Mouse (Mus musculus): ENCODE data around the gene Lsp1. TPM values are rescaled to one million over a fixed set of nuclear protein-coding genes. Genes with fewer than 3 reads are reported as not detected.

Gene Lsp1
- polyA plus RNA-seq, 1 experiment from 2014 or later = 19.4 TPM

DNA sequence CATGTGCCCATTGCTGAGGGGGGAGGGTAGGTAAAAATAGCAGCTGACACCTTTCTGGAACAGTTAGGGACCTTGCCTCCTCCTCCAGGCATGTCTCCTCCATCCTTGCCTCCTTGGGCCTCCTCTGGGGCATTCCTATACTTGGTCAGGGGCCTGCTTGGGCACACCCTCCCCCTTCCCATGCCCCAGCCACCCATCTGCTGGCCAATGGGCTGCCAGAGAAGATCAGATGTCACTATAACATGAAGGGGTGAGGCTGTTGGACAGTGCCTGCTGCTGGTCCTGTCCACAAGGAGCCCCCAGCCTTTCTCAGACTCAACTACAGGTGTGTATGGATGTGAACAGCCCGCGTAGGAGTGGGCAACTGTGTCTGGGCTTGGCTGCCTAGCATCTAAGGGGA, 38.0 kb downstream of the Lsp1 start, which contains the start of gene Tnnt3:
Gene Tnnt3 (plus strand): TSS at position 262 of the 400 bp plus-strand sequence.
- WGBS = 85% methylated on average over 2 of the region's 2 CpGs
- Histone ChIP-seq H3K27me3 (ENCODE audit: insufficient read depth, poor library complexity, severe bottlenecking) (no peaks in the 10 kb centered on the region), H3K36me3 (no peaks in the 10 kb centered on the region), H3K9me3 (no peaks in the 10 kb centered on the region), H3K27ac (peak within 1 kb of the TSS; percentile 62), H3K4me1 (replicated peaks) (peaks cover 15% of the 10 kb centered on the region), H3K4me3 (no peak within 1 kb of the TSS)
- DNase-seq (ENCODE audit: low spot score) = no peak

DNA sequence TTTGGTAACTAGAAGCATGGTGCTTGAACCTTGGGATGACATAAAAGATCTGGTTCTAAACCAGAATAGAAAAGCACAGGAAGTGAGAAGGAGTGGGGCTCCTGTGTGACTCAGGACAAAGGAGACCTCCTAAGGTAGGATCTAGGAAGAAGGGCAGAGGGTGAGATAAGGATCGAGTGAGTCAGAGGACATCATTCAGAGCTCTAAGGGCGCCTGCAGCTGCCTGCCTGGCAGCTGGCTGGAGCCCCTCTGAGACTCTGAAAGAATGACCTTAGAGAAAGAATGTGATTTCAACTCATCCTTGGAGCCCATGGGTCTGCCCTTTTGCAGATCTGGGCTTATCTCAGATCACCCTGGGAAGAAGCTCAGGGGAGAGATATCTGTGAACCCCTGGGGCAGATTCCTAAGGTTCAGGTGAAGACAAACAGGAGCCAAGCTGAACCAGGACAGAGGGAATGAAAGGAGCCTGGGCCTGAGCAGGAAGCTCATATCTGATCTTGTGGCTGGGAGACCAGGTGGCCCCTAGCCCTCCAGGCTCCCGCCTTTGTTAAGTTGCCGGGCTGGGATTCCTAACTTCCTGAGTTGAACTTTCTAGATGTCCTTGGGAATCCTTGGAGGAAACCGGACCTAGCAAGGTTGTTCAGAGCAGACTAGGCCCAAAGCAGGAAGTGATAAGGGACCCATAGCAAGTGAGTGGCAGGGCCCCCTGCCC, 38.6 kb downstream of the Lsp1 start:
- Histone ChIP-seq H3K9me3 (no peaks in the 10 kb centered on the region), H3K4me3 (no peak overlapping the region), H3K36me3 (no peaks in the 10 kb centered on the region), H3K27me3 (ENCODE audit: insufficient read depth, poor library complexity, severe bottlenecking) (no peaks in the 10 kb centered on the region), H3K27ac (peak overlapping the region; percentile 54; the same call in 1 of the 2 replicates), H3K4me1 (replicated peaks) (peaks cover 12% of the 10 kb centered on the region)
- DNase-seq (ENCODE audit: low spot score) = no peak
- 69% methylated on average over 5 of the region's 5 CpGs for WGBS

DNA sequence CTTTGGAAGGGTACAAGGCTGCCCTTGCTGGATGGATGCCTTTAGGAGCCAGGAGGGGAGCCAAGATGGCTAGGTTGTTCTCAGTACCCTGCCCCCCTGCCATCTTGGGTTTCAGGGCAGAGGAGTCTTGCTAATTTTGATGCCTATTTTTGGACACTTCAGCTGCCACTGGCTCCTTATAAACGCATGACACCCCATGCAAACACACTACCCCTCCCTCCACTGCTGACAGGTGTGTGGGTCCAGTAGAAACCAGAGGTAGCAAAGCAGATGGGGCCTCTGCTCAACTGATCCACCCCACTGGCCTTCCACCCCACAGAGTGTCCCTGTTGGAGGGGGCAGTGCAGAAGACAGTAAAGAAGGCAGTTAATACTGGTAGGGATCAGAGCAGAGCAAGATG, 39.4 kb downstream of the Lsp1 start:
- Histone ChIP-seq H3K27me3 (ENCODE audit: insufficient read depth, poor library complexity, severe bottlenecking) (no peaks in the 10 kb centered on the region), H3K4me3 (no peak overlapping the region), H3K4me1 (replicated peaks) (peaks cover 16% of the 10 kb centered on the region), H3K27ac (peak overlapping the region; percentile 56), H3K9me3 (no peaks in the 10 kb centered on the region), H3K36me3 (no peaks in the 10 kb centered on the region)
- WGBS = 81% methylated on average over 1 of the region's 1 CpGs
- no peak for DNase-seq (ENCODE audit: low spot score)

DNA sequence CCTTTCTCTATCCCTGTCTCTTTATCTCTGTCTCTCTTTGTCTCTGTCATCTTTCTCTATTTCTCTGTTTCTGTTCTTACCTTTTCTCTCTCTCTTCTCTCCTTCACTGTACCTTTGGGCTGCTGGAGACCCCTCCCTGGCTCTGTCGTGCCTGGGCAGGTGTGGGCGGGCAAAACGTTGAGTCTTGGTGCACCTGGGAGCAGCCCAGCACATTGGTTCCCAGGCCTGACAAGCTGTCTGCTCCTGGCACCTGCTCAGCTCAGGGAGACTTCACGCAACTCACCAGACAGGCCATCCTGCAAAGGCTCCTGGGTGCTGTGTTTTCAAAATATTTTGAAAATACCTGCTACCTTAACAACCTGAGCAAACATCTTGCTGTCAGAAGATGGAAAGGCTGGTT, 42.6 kb downstream of the Lsp1 start:
- H3K4me3 ChIP-seq = no peak overlapping the region
- no peaks in the 10 kb centered on the region for H3K9me3 ChIP-seq
- WGBS = 81% methylated on average over 4 of the region's 4 CpGs
- no peak overlapping the region for H3K27ac ChIP-seq
- no peaks in the 10 kb centered on the region for H3K27me3 ChIP-seq (ENCODE audit: insufficient read depth, poor library complexity, severe bottlenecking)
- H3K4me1 ChIP-seq (replicated peaks) = peaks cover 46% of the 10 kb centered on the region
- no peak for DNase-seq (ENCODE audit: low spot score)
- H3K36me3 ChIP-seq = no peaks in the 10 kb centered on the region

DNA sequence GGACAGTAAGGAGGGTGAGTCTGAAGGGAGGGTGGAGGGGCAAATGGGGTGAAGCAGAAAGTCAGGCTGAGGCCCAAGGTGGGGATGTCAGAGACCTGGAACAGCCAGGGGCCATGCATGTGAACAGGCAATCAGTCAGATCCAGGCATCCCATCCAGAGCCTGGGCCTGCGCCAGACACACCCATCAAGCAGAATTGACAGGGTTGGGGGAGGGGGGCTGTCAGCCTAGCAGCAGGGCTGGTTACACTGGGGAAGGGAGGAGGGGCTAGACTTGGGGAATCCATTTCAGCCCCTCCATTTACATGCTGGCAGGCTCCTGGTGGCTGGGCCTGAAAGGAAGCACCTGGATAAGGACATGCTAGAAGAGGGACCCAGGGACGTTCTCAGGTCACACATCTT, 45.3 kb downstream of the Lsp1 start:
- H3K9me3 ChIP-seq = no peaks in the 10 kb centered on the region
- no peaks in the 10 kb centered on the region for H3K27me3 ChIP-seq (ENCODE audit: insufficient read depth, poor library complexity, severe bottlenecking)
- H3K36me3 ChIP-seq = no peaks in the 10 kb centered on the region
- DNase-seq (ENCODE audit: low spot score) = peak; percentile 58
- H3K27ac ChIP-seq = peak overlapping the region; percentile 81
- peaks cover 59% of the 10 kb centered on the region for H3K4me1 ChIP-seq (replicated peaks)
- no peak overlapping the region for H3K4me3 ChIP-seq
- WGBS = 19% methylated on average over 2 of the region's 2 CpGs

DNA sequence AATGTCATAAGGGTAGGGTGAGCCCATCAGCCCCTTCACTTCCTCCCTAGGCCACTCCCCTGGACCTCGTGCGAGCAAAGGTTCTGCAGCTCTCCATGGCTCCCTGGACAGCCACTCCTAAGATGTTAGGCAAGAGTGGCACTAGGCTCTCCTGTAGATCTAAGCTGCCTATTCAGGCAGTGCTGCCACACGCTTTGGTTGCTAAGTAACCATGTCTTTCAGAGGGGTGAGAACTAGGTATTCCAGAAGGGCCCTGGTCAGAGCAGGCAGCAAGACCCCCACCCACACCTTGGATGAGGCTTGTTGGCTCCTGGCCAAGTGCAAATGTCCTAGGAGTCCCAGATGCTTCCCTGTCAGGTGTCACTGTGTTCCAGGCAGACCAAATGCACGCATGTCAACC, 45.9 kb downstream of the Lsp1 start:
- WGBS = 31% methylated on average over 4 of the region's 4 CpGs
- H3K4me1 ChIP-seq (replicated peaks) = peaks cover 62% of the 10 kb centered on the region
- H3K4me3 ChIP-seq = no peak overlapping the region
- H3K9me3 ChIP-seq = no peaks in the 10 kb centered on the region
- H3K27ac ChIP-seq = peak overlapping the region; percentile 81
- H3K27me3 ChIP-seq (ENCODE audit: insufficient read depth, poor library complexity, severe bottlenecking) = no peaks in the 10 kb centered on the region
- DNase-seq (ENCODE audit: low spot score) = no peak
- H3K36me3 ChIP-seq = no peaks in the 10 kb centered on the region

DNA sequence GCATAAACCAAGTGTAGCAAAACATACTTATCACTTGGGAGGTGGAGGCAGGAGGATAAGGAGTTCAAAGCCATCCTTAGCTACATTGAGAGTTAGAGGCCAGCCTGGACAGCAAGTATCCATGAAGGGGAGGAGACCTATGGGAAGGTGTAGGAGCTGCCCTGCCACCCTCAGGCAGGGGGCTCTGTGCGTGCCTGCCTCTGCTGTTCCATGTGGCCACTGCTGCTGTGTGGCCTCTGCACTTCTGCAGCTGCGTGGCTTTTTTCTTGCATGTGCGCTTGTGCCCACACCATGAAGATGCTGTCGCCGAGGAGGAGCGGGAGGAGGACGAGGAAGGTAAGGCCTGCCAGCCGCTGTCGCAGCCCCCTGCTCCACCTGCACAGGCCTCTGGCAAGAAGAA, 46.8 kb downstream of the Lsp1 start:
- no peaks in the 10 kb centered on the region for H3K9me3 ChIP-seq
- no peak for DNase-seq (ENCODE audit: low spot score)
- no peaks in the 10 kb centered on the region for H3K36me3 ChIP-seq
- peak overlapping the region; percentile 81 for H3K27ac ChIP-seq
- no peaks in the 10 kb centered on the region for H3K27me3 ChIP-seq (ENCODE audit: insufficient read depth, poor library complexity, severe bottlenecking)
- WGBS = 89% methylated on average over 9 of the region's 9 CpGs
- no peak overlapping the region for H3K4me3 ChIP-seq
- H3K4me1 ChIP-seq (replicated peaks) = peaks cover 62% of the 10 kb centered on the region

DNA sequence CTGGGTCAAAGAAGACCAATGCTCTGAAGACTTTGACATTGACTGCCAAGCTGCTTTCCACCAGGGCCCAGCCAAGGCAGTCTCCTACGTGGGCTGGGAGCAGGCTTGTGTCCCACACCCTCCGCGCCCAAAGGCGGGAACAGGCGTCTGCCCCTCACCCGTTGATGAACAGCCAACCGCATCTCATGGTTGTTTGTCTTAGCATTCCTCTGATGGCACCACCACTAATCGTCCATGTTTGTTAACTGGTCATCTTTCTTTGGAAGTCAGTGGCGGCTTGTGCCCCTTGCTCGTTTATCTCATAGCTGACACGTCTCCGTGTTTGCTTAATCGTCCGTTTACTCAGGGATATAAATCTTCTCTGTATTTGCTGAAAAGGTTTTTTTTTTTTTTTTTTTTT, 48.9 kb downstream of the Lsp1 start:
- Histone ChIP-seq H3K27ac (peak overlapping the region; percentile 90), H3K4me1 (replicated peaks) (peaks cover 59% of the 10 kb centered on the region), H3K27me3 (ENCODE audit: insufficient read depth, poor library complexity, severe bottlenecking) (0 out of 2 replicates have a peak, but pooled peaks cover 6% of the 10 kb centered on the region), H3K36me3 (no peaks in the 10 kb centered on the region), H3K9me3 (no peaks in the 10 kb centered on the region), H3K4me3 (no peak overlapping the region)
- no peak for DNase-seq (ENCODE audit: low spot score)
- WGBS = 41% methylated on average over 14 of the region's 14 CpGs

DNA sequence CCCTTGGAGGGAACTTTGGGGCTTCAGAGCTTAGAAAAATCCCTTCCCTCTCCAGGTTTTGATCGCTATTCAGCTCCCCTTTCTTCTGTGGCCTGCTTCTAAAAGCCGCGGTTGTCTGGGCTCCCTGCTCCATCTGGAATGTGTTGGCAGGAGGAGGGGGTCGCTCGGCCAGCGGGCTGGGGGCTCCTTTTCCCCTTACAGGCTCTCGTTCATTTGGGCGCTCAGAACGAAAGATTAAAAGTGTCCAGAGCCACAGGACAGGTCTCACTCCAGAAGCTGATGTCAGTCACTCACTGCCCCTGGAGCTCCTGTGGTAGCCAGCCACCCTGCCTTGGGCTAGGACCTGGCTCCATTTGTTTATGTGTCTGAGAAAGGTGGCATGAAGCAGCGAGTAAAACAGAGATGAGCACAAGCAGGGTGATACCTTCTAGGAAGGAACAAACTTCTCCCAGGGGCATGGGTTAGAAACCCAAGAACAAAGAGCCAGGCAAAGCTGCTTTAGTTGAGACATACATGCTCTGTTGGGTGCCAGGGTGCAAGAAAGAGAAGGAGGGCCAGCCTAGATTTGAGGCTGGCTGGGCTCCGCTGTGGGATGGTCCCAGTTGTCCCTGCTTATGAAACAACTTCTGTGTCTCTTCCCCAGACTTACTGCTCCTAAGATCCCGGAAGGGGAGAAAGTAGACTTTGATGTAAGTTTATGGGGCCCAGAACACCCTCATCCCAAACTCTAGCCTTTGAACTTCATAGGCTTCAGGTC, 49.6 kb downstream of the Lsp1 start:
- H3K4me3 ChIP-seq = no peak overlapping the region

DNA sequence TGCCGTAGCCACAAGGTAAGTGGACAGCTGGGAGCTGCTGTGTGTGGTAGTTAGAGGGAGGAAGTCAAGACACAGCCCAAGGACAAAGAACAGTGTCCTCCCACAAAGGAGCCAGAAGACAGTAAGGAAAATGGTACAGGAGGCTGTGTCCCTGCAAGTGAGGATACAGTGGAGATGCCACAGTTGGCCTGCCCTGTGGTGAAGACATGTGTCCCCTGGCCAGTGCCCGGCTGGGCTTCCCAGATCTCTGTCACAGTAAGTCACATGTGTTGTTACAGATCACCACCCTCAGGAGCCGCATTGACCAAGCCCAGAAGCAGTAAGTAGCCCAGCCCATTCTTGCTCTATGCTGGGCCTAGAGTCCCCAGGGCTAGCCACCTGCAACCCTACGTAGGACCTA, 53.4 kb downstream of the Lsp1 start:
- peaks cover 35% of the 10 kb centered on the region for H3K4me1 ChIP-seq (replicated peaks)
- 0 out of 2 replicates have a peak, but pooled peaks cover 6% of the 10 kb centered on the region for H3K27me3 ChIP-seq (ENCODE audit: insufficient read depth, poor library complexity, severe bottlenecking)
- no peak overlapping the region for H3K4me3 ChIP-seq
- no peaks in the 10 kb centered on the region for H3K36me3 ChIP-seq
- H3K27ac ChIP-seq = peak overlapping the region; percentile 69
- no peaks in the 10 kb centered on the region for H3K9me3 ChIP-seq
- WGBS = 85% methylated on average over 4 of the region's 4 CpGs
- no peak for DNase-seq (ENCODE audit: low spot score)

More for the DNA sequence above, 49.6 kb downstream of the Lsp1 start:
- Histone ChIP-seq H3K4me1 (replicated peaks) (peaks cover 55% of the 10 kb centered on the region), H3K9me3 (no peaks in the 10 kb centered on the region), H3K27me3 (ENCODE audit: insufficient read depth, poor library complexity, severe bottlenecking) (0 out of 2 replicates have a peak, but pooled peaks cover 6% of the 10 kb centered on the region), H3K36me3 (no peaks in the 10 kb centered on the region), H3K27ac (peak overlapping the region; percentile 90)
- DNase-seq (ENCODE audit: low spot score) = peak; percentile 70
- 10% methylated on average over 12 of the region's 12 CpGs for WGBS

DNA sequence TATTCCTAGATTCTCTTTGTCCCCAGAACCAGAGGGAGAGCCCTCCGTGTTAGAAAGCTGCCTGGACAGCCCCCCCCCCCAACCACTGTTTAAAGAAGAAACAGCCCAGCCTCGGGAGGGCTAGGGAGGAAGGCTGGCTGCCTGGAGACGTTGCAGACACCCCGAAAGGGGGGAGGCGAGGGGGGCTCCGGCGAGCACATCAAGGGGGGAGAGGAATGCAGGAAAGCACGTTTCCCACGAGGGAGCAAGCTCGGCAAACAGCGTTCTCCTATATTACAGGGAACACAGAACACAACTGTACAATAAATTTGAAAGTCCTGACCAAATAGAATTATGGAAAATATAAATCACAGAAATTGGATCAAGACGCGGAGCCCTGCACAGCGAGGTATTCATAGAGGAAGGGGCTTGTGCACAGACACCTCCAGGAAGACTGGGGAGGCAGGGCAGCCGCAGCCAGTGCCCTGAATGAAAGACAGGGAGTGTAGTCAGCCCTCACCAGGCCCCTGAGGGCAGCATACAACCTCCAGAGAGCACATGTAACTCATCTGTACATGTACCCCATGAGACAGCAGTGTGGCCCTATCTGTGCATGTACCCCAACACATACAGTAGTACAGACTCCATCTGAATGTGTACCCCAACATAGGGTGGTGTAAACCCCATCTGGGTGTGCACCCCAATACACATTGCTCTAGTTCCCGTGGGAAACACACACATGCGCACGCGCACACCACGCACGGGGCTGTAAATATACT, 55.8 kb downstream of the Lsp1 start:
- H3K27ac ChIP-seq = peak overlapping the region; percentile 86
- 0 out of 2 replicates have a peak, but pooled peaks cover 6% of the 10 kb centered on the region for H3K27me3 ChIP-seq (ENCODE audit: insufficient read depth, poor library complexity, severe bottlenecking)
- no peak for DNase-seq (ENCODE audit: low spot score)
- no peaks in the 10 kb centered on the region for H3K36me3 ChIP-seq
- no peaks in the 10 kb centered on the region for H3K9me3 ChIP-seq
- 54% methylated on average over 21 of the region's 21 CpGs for WGBS
- no peak overlapping the region for H3K4me3 ChIP-seq
- H3K4me1 ChIP-seq (replicated peaks) = peaks cover 14% of the 10 kb centered on the region

DNA sequence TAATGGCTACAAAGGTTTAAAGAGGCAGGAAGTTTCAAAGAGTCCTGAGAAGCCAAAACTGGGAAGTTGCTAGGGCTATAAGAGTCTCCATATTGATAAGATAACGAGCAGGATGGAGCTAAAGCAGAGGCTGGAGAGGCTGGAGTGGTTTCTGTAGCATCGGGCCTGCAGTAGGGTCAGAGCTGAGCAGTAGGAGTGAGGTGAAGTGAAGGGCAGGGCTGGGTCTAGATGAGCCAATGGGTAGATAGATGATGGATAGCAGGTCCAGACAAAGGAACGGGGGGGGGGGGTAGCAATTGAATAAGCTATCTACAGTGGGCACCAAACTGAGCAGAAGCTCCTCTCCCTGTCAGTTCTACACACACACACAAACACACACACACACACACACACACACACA, 56.9 kb downstream of the Lsp1 start:
- H3K9me3 ChIP-seq = no peaks in the 10 kb centered on the region
- no peak overlapping the region for H3K27ac ChIP-seq
- 89% methylated on average over 3 of the region's 3 CpGs for whole genome bisulfite sequencing
- H3K36me3 ChIP-seq = no peaks in the 10 kb centered on the region
- no peak for DNase-seq (ENCODE audit: low spot score)
- peaks cover 18% of the 10 kb centered on the region for H3K4me1 ChIP-seq (replicated peaks)
- H3K27me3 ChIP-seq (ENCODE audit: insufficient read depth, poor library complexity, severe bottlenecking) = 0 out of 2 replicates have a peak, but pooled peaks cover 9% of the 10 kb centered on the region
- H3K4me3 ChIP-seq = no peak overlapping the region
